Mouse (Mus musculus) lung, postnatal 0 days (tissue): ENCODE measurements around the gene Pxmp4.

Source experiments
- CTCF ChIP-seq: IDR thresholded peaks from 2 replicates; pipeline ENCODE4 v1.5.1; 2016; ENCODE audit warnings: antibody characterized with exemption, mild to moderate bottlenecking
- EP300 ChIP-seq: IDR thresholded peaks from 2 replicates; pipeline ENCODE4 v1.6.1; 2016; ENCODE audit warnings: antibody characterized with exemption, mild to moderate bottlenecking, control low read depth

GRCm38 (mm10) chr2:154549886-154550189 lies 53.7 kb downstream of the Pxmp4 start:
- TF ChIP-seq CTCF (no peak), EP300 (no peak)
